In genomic region chr5:142549961-142550705, GRCm38 (mm10) we compare ENCODE assay signal across 8 mouse cellular contexts. TPM values are rescaled to one million over a fixed set of nuclear protein-coding genes. Genes with fewer than 3 reads are reported as not detected.
DNase-seq lines count a peak whose midpoint lies in the region; ATAC-seq lines count a peak whose summit lies in the region.

No protein-coding gene starts in this region.

- peak overlapping the region; percentile 75 for H3K4me3 ChIP-seq in forebrain, embryonic 10.5 days
- peak overlapping the region; percentile 80 for H3K4me3 ChIP-seq in heart, embryonic 13.5 days
- peak overlapping the region; percentile 58 for H3K4me3 ChIP-seq in liver, embryonic 13.5 days (replicated peaks)
- H3K4me3 ChIP-seq in neural tube, embryonic 14.5 days (ENCODE audit: low read depth, low read length), result peak overlapping the region; percentile 69

- intact Hi-C loops in left cerebral cortex, postnatal 36 days (cut with DNase I), result loop anchor here (2.0 kb wide), 2 partner anchors 47 to 71 kb away; no protein-coding TSS in a partner anchor

- WGBS in forebrain, embryonic 10.5 days, result under 1% methylated on average over 31 of the region's 31 CpGs
- under 1% methylated on average over 31 of the region's 31 CpGs for WGBS in heart, embryonic 13.5 days
- WGBS in liver, embryonic 13.5 days (ENCODE audit: insufficient replicate concordance), result 12% methylated on average over 31 of the region's 31 CpGs
- under 1% methylated on average over 30 of the region's 31 CpGs for WGBS in neural tube, embryonic 14.5 days

- peaks cover 39% of the 10 kb centered on the region for H3K27me3 ChIP-seq in forebrain, embryonic 10.5 days (ENCODE audit: poor library complexity, severe bottlenecking)
- no peaks in the 10 kb centered on the region for H3K27me3 ChIP-seq in heart, embryonic 13.5 days (replicated peaks)
- peaks cover 40% of the 10 kb centered on the region for H3K27me3 ChIP-seq in liver, embryonic 13.5 days
- H3K27me3 ChIP-seq in neural tube, embryonic 14.5 days (ENCODE audit: control insufficient read depth, insufficient read depth, low read length), result no peaks in the 10 kb centered on the region

- no peaks in the 10 kb centered on the region for H3K36me3 ChIP-seq in forebrain, embryonic 10.5 days (replicated peaks)
- no peaks in the 10 kb centered on the region for H3K36me3 ChIP-seq in heart, embryonic 13.5 days
- no peaks in the 10 kb centered on the region for H3K36me3 ChIP-seq in liver, embryonic 13.5 days
- H3K36me3 ChIP-seq in neural tube, embryonic 14.5 days (ENCODE audit: control insufficient read depth, insufficient read depth, low read length), result no peaks in the 10 kb centered on the region

- peak; percentile 30 for DNase-seq in left cerebral cortex, adult 11 months (ENCODE audit: low spot score)
- DNase-seq in left cerebral cortex, postnatal 36 days (ENCODE audit: low spot score in 2 of 2), result no peak
- peak; percentile 43 for DNase-seq in forebrain, embryonic 10.5 days (ENCODE audit: extremely low spot score, low spot score)
- peak; percentile 68 for DNase-seq in kidney, postnatal 10 days
- peak; percentile 3 for DNase-seq in liver, embryonic 13.5 days

- H3K4me1 ChIP-seq in forebrain, embryonic 10.5 days, result peaks cover 34% of the 10 kb centered on the region
- peaks cover 53% of the 10 kb centered on the region for H3K4me1 ChIP-seq in heart, embryonic 13.5 days
- peaks cover 14% of the 10 kb centered on the region for H3K4me1 ChIP-seq in liver, embryonic 13.5 days (replicated peaks)
- peaks cover 15% of the 10 kb centered on the region for H3K4me1 ChIP-seq in neural tube, embryonic 14.5 days (ENCODE audit: control insufficient read depth, insufficient read depth, low read length)

- H3K9ac ChIP-seq in heart, embryonic 13.5 days, result peak overlapping the region; percentile 87
- H3K9ac ChIP-seq in liver, embryonic 13.5 days, result peak overlapping the region; percentile 49; the same call in 1 of the 2 replicates
- peak overlapping the region; percentile 72 for H3K9ac ChIP-seq in neural tube, embryonic 14.5 days (replicated peaks; ENCODE audit: low read depth, low read length)

- peak overlapping the region; percentile 80 for H3K27ac ChIP-seq in forebrain, embryonic 10.5 days
- peak overlapping the region; percentile 79 for H3K27ac ChIP-seq in heart, embryonic 13.5 days (replicated peaks)
- no peak overlapping the region for H3K27ac ChIP-seq in liver, embryonic 13.5 days
- peak overlapping the region; percentile 46; the same call in 1 of the 2 replicates for H3K27ac ChIP-seq in neural tube, embryonic 14.5 days (ENCODE audit: low read depth, low read length)

- H3K9me3 ChIP-seq in forebrain, embryonic 10.5 days, result no peaks in the 10 kb centered on the region
- no peaks in the 10 kb centered on the region for H3K9me3 ChIP-seq in heart, embryonic 13.5 days
- peaks cover 4% of the 10 kb centered on the region; the same call in 1 of the 2 replicates for H3K9me3 ChIP-seq in liver, embryonic 13.5 days (replicated peaks)
- H3K9me3 ChIP-seq in neural tube, embryonic 14.5 days (ENCODE audit: control insufficient read depth, low read length), result no peaks in the 10 kb centered on the region

- H3K4me2 ChIP-seq in heart, embryonic 13.5 days, result peak overlapping the region; percentile 100
- peak overlapping the region; percentile 81 for H3K4me2 ChIP-seq in liver, embryonic 13.5 days
- H3K4me2 ChIP-seq in neural tube, embryonic 14.5 days (ENCODE audit: low read depth, low read length), result peak overlapping the region; percentile 92

- no peak for ATAC-seq in heart, embryonic 13.5 days (ENCODE audit: extremely low read depth, insufficient number of reproducible peaks, low FRiP score, low TSS enrichment)
- ATAC-seq in liver, embryonic 13.5 days (ENCODE audit: low read depth), result no peak
- ATAC-seq in neural tube, embryonic 14.5 days (ENCODE audit: low read depth), result peak; percentile 36
- ATAC-seq in megakaryocyte progenitor cell, adult 5-6 weeks (replicated peaks; ENCODE audit: poor library complexity), result no peak

RNA-seq across cellular contexts. Expression of gene Radil, which starts 0.8 kb away (rescaled TPM):
- total RNA-seq in left cerebral cortex, postnatal 36 days (2021), result 10 to 100 TPM; 13.0 to 21.2 TPM
- polyA plus RNA-seq in forebrain, embryonic 10.5 days (2016; fragmentation: Nextera tagmentation; extraction: Ambion mirVana), result 2.2 and 2.8 TPM in 2 replicates
- polyA plus RNA-seq in heart, embryonic 13.5 days (2015; fragmentation: Nextera tagmentation; extraction: Ambion mirVana), result 9.6 and 10.7 TPM in 2 replicates
- polyA plus RNA-seq in liver, embryonic 13.5 days (2015; fragmentation: Nextera tagmentation; extraction: Ambion mirVana), result 0.09 and 0.14 TPM in 2 replicates
- polyA plus RNA-seq in neural tube, embryonic 14.5 days (2014; fragmentation: Nextera tagmentation; extraction: Ambion mirVana), result 14.2 and 20.1 TPM in 2 replicates
- total RNA-seq in megakaryocyte progenitor cell, adult 5-6 weeks (2015), result not detected in 2 replicates
- not detected in 2 replicates for total RNA-seq in megakaryocyte progenitor cell, adult 5-6 weeks (2017)

RNA-seq across cellular contexts. Expression of gene Papolb, which starts 20.3 kb away (rescaled TPM):
- under 1 TPM; 0.42 to 0.86 TPM for total RNA-seq in left cerebral cortex, postnatal 36 days (2021)
- polyA plus RNA-seq in forebrain, embryonic 10.5 days (2016; fragmentation: Nextera tagmentation; extraction: Ambion mirVana), result 0.06 and 0.21 TPM in 2 replicates
- polyA plus RNA-seq in heart, embryonic 13.5 days (2015; fragmentation: Nextera tagmentation; extraction: Ambion mirVana), result 0.12 and 0.17 TPM in 2 replicates
- not detected in 2 replicates for polyA plus RNA-seq in liver, embryonic 13.5 days (2015; fragmentation: Nextera tagmentation; extraction: Ambion mirVana)
- polyA plus RNA-seq in neural tube, embryonic 14.5 days (2014; fragmentation: Nextera tagmentation; extraction: Ambion mirVana), result 0.24 and 0.66 TPM in 2 replicates
- not detected in 2 replicates for total RNA-seq in megakaryocyte progenitor cell, adult 5-6 weeks (2015)
- not detected in 2 replicates for total RNA-seq in megakaryocyte progenitor cell, adult 5-6 weeks (2017)

RNA-seq across cellular contexts. Expression of gene Mmd2, which starts 58.5 kb away (rescaled TPM):
- total RNA-seq in left cerebral cortex, postnatal 36 days (2021), result 100 to 1,000 TPM; 102 to 108 TPM
- 1.6 and 2.0 TPM in 2 replicates for polyA plus RNA-seq in forebrain, embryonic 10.5 days (2016; fragmentation: Nextera tagmentation; extraction: Ambion mirVana)
- polyA plus RNA-seq in heart, embryonic 13.5 days (2015; fragmentation: Nextera tagmentation; extraction: Ambion mirVana), result 0.24 and 1.0 TPM in 2 replicates
- polyA plus RNA-seq in liver, embryonic 13.5 days (2015; fragmentation: Nextera tagmentation; extraction: Ambion mirVana), result 16.9 and 19.5 TPM in 2 replicates
- polyA plus RNA-seq in neural tube, embryonic 14.5 days (2014; fragmentation: Nextera tagmentation; extraction: Ambion mirVana), result 59.7 and 59.9 TPM in 2 replicates
- not detected in 2 replicates for total RNA-seq in megakaryocyte progenitor cell, adult 5-6 weeks (2015)
- total RNA-seq in megakaryocyte progenitor cell, adult 5-6 weeks (2017), result not detected in 2 replicates

Comparison
In these comparisons a context has a peak if more than half of its experiments do, and no peak if none do; other contexts are left out.
1. DNase-seq: peak in left cerebral cortex, adult 11 months (single experiment), forebrain, embryonic 10.5 days (single experiment), kidney, postnatal 10 days (single experiment) and liver, embryonic 13.5 days (single experiment); none in left cerebral cortex, postnatal 36 days (0 of 2).
2. Peak in every context shown above with its lines, with median percentiles within 50 percentile points of each other: H3K4me3 ChIP-seq, H3K4me2 ChIP-seq and H3K9ac ChIP-seq.